Mouse (Mus musculus) adrenal gland, postnatal 25 days (tissue): ENCODE results near the gene Sema3f. TPM values are rescaled to one million over a fixed set of nuclear protein-coding genes. Genes with fewer than 3 reads are reported as not detected.

Experiments used
- DNase-seq: peaks from one replicate; pipeline ENCODE4 v3.0.0; 2021; ENCODE audit warnings: mixed read lengths
- long read RNA-seq: library from polyadenylated mRNA; stranded (forward); transcript quantifications from one replicate; pipeline ENCODE4 v2.0.0, GENCODE M21; 2021
- total RNA-seq: library from RNA; stranded (reverse); gene quantifications from 2 replicates; pipeline ENCODE4 v1.2.3, GENCODE M21; 2021

Sema3f gene
- 23.1 and 23.6 TPM in 2 replicates for total RNA-seq
- long read RNA-seq, partial matches to known transcripts: 4 of 7 reads
- long read RNA-seq, other reads (novel, unspliced or antisense): 3 of 7 reads

DNA sequence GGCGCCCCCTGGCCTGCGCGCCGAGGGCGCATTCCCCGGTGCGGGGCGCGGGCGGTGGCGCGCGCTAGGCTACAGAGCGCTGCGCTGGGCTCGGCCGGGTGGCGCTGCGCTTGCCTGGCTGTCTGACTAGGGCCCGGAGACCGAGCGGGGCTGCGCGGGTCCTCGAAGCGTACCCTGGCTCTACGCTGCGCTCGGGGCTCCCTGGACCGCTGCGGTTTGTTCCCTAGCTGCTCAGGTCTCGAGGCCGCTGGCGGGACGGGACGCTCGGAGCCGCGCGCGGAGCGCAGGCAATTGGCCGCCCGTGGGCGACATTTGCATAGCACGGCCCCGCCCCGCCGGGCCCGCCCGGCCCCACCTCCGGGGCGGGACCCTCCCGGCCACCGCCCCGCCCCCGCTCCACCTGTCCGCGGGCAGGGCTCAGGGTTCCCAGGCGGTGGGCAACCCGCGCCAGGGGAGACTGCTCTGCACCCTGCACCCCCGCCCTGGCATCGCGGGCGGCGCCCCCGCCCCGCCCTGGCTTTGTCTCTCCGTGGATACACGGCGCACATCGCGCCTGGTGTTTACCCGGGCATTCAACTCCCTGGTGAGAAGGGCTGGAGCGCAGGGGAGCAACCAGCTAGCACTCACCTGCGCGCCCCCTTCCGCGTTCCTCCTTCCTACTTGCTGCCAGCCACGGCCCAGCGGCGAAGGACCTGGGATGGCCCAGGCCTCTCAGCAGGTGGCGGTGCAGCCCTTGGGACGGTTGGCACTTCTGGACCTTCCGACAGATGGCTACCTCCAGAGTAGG, at the start of gene Sema3f:
Sema3f (minus strand) TSS at position 779 of the 787 bp plus-strand sequence.
- peak; percentile 86 for DNase-seq

DNA sequence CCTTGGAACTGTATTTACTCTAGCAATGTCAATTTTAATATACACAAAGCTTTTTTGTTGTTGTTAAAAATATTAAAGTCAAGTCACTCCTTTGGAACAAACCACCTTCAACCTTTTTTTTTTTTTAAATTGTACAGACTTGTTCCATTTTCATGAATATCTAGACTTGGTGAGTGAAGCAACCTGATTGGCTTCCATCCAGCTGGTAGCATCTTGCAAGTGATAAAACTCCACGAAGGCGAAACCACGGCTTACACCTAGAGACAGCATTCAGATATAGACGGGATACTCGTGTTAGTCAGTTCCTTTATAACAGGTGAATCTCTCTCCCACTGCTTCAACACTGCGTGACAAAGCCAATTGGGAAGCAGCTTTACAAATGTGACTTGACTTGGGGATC, 49.3 kb upstream of the Sema3f start:
- DNase-seq: no peak

DNA sequence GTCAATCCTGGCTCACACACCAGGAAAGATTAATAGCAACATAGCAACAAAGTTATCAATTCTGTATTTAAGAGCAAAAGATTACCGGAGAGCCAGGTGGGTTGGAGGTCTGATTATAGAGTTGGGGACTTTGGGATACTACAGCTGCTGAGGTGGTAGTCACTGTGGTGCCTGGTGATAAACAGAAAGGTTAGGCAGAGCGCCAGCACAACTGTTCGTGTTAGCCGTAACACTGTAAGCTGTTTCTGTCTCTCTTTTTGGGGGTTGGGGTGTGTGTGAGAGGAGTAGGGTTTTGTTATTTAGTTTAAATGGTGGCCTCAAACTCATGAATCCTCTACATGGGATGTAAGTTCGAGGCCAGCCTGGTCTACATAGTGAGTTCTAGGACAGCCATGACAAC, 40.1 kb upstream of the Sema3f start:
- no peak for DNase-seq

DNA sequence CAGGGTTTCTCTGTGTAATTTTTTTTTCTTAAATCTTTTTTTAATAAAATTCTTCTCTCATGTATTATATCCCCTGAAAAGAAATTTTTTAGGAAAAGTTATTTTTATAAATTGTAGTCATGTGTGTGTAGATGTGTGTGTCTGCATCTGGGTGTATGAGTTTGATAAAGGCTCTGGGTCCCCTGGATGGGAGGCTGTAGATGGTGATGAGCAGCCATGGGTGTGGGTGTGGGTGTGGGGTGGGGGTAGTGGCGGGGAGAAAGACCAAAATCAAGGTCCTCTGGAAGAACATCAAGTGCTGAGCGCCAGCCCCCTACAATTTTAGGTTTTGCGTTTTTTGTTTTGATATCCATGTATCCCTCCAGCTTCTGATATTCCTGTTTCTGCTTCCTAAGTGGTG, 37.8 kb upstream of the Sema3f start:
- no peak for DNase-seq

DNA sequence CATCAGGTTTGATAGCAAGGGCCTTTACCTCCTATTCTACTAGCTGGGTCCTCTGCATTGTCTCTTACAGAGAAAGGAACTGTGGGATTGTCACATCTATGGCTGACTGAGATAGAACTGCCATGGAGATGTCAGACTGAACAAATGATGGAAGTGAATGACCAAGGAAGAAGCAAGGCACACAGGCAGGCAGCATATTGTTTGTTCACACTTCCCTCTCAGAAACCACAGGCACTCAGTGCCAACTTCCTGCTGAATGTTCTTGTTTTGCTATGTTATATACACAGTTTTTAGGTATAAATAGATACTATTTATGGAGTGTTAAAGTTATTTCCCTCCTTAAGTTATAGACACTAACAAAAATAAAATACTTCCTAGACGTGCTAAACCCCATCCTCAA, 37.0 kb upstream of the Sema3f start:
- no peak for DNase-seq

DNA sequence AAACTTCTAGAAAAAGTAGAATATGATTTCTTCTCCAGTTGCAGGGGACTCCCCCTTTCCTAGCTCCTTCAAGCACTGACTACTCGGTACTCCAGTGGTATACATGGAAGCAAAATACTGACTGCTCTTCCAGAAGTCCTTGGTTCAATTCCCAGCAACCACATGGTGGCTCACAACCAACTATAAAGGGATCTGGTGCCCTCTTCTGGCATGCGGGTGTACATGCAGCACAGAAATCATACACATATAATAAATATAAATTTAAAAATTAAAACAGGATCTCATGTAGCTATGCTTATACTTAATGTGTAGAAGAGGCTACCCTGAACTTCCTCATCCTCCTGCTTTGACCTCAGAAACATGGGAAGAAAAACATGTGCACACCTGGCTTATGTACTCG, 36.4 kb upstream of the Sema3f start:
- no peak for DNase-seq

DNA sequence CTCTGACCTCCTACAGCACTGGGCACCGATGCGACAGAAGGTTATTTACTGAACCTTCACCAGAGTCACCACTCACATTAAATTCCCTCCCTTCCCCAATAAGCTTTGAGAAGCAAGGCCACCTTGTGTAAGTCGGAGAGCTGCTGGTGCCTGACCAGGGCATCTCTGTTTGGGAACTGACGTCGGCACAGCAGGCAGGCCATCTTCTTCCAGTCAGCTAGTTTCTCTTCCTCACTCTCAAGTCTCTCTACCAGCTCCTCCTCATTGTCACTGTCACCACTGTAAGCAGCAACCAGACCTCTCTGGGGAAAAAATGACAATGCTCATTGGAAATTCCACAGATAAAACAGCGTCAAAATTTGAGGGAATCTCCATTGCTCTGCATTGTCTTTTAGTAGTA, 33.8 kb upstream of the Sema3f start:
- no peak for DNase-seq

DNA sequence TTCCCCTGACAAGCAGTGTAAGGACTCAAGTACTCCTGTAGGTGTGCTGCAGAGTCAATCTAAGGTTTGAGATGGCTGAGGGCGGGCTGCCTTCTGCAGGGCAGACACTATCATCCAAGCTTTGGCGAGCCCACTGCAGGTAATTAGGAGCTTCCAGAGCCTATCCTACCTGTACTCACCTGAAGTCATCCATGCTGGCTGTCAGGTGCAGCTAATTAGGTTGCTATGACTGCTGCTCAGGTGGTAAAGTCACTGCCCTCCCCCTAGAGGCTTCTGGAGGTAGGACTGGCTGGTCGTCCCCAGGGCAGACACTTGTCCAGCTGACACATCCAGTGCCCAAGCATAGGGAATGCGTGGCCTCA, 28.5 kb upstream of the Sema3f start:
- DNase-seq: peak; percentile 22

DNA sequence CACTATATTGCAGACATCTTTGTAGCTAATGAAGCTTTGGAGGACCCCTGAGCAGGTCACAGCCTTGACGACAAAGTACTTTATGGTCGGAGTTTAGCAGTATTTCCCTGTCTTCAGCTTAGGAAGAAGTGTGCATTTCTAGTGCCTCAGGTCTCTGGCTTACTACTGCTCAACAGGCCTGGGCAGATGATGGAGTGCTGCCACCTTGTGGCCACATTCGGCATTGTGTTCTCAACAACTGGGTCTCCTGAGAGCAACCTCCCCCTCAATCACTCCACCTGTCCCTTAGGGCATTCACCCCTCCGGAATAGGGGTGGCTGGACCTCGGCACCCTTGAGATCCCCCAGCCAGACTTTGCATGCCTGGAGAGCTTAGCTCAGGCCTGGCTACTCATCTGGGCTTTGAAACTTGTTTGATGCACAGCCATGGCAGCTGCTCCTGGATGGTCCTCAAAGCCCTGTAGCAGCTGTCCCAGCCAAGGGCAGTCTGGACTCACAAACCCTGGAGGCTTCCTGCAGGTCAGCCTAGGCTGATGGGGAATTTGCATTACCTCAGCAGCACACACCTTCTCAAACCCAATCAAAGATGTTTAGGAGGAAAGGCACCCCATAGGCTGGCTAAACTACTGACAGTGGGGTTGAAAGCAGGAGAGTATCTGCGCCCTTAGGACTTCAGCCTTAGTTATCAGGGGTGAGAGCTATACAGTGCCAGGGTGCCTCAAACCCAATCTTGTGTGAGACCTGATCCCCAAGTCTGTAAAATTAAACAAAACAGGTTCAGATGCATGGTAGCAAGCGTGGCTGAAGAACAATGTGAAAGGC, 28.0 kb upstream of the Sema3f start:
- DNase-seq: peak; percentile 87

DNA sequence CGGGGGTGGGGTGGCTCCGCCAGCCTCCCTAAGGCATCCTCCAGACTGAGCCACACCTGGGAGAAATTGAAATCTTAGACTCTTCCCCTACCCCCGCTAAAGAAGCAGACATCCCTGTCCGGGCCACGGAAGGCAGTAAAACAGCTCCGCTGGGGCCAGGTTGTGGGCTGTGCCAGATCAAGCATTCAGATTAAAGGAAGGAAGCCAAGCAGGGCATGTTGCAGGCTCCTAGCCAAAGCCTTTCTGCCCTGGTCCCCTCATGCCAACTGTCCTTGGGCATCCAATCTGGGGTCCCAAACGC, 25.9 kb upstream of the Sema3f start:
- DNase-seq: no peak

DNA sequence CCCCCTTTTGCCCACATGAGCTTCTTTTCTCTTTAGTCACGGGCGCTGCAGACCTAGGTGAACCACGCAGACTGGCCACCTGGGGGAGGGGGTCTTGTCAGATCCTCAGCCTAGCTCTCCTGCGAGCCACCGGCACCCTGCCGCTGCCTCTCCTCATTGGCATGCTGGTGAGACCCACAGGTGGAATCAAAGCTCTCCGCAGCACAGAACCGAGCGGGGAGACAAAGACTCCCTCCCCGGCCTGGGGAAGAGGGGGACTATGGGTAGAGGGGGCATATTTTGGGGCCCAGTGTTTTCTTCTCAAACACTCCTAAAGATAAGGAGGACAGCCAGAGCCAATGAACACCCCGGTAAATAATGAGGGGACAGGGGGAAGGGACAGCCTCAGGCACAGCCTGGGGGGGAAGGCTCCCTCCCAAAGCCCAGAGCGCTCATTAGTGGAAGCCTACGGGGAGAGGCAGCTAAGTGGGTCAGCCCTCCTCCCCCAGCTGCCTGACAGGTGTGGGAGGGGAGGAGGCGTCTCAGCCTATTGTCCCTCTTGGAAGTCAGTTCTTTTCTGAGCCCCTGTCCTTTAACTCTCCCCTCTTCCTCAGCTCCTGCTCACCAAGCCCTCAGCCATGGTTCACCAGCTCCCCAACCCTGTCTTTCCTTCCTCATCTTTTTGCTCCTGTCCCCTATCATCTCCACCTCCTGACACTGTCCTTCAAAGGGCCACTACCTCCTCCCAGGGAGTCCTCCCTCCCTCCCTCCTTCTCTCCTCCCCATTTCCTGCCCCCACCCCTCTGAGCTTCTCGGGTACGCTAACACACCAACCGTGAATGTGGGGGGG, 25.3 kb upstream of the Sema3f start:
- DNase-seq: no peak

DNA sequence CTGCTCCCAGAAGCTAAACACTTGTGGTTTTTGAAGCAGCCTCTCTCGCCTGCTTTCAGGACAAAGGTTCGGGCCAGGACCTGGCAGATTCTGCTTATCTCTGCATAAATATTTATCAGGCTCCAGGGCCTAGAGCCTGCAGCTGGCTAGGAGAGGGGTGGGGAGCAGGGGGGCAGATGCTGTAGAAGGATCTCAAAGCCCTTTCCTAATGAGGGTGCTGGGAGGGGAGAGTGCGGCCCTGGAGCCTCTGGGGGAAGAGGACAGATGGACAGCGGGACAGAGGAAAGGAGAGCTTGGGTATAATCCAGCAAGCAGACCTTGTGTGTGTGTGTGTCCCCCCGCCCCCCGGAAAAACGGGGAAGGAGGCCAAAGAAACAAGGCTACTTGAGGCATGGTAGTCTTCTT, 24.3 kb upstream of the Sema3f start:
- no peak for DNase-seq

DNA sequence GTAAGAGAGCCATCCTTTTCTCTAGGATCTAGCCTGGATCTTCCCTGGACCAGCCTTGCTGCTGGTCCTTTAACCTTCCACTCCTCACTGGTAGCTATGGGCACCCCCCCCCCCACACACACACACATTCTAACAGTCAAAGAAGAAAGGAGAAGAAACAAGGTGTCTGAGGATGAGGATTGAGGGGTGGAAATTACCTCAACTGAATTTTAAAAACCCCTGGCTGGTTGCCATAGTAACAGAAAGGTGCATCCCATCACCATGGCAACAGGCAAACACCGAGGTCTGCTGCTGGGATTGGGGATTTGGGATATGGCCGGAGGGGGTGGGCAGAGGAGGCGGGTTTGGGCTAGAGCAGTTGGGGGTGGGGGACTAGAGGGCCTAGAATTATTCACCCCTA, 19.4 kb upstream of the Sema3f start:
- DNase-seq: no peak

DNA sequence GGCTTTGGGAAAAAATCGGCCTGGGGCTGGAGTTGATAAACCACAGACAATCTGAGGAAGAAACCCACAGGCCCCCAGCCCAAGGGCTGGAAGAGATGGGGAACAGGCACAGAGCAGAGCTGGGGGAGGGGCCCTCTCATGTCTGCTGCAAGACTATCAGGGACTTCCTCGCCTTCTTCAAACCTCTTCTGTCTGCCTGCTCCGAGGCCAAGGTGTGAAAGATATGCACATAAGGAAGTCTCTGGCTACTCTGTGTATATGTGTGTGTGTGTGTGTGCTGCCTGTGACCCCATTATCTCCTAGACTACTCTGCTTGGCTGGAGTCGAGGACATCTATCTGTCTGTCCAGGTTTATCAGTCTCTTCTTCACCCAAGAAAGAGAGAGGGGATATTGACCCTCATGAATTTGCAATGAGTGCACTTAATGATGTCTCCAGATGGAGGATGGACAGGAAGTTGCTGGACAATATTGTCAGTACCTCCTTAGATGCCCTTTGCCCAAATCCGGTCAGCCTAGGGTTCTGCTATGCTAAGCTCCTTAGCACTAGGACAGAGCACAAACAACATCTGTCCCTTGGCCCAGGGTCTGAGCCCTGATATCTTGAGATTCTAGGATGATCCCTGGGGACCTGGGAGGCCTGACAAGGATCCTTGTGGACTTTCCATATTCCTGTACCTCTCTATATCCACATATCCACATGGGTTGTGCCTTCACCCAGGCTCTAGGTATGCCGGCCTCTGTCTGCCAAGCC, 18.8 kb upstream of the Sema3f start:
- DNase-seq: no peak

DNA sequence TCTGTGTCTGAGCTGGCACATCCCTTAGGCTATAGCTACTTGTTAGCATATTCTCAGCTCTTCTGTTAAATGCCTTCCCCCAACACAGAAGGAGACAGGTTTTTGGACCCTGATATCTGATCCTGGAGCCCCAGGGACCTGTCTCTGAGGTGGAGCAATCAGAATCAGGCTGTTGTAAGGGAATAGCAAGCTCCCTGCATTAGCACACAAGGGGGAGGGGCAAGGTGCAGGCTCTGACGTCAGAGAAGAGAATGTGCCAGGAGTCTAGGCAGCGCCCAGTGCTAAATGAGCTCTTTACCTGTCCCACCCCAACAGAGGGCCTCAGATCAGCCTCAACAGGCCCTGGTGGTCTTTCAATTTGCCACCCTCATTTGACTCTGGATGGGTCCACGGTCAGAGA, 16.8 kb upstream of the Sema3f start:
- DNase-seq: no peak

DNA sequence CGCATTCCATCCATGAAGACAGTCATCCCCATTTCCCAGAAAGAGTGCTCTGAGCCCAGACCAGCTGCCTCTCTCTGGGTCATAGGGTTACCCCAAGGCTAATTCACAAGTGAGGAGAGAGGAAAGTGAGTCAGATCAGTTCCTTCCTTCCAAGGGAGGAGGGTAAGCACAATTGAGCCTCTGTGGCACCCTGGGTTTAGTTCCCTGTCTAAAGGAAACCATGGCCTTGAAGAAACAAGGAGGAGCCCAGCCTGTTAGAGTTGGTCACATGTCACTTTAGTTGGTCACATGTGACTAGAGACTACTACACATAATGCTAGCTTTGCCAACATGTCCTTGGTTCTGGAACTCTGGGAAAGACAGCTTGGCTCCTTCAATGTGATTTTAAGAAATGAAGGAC, 14.5 kb upstream of the Sema3f start:
- DNase-seq: no peak

DNA sequence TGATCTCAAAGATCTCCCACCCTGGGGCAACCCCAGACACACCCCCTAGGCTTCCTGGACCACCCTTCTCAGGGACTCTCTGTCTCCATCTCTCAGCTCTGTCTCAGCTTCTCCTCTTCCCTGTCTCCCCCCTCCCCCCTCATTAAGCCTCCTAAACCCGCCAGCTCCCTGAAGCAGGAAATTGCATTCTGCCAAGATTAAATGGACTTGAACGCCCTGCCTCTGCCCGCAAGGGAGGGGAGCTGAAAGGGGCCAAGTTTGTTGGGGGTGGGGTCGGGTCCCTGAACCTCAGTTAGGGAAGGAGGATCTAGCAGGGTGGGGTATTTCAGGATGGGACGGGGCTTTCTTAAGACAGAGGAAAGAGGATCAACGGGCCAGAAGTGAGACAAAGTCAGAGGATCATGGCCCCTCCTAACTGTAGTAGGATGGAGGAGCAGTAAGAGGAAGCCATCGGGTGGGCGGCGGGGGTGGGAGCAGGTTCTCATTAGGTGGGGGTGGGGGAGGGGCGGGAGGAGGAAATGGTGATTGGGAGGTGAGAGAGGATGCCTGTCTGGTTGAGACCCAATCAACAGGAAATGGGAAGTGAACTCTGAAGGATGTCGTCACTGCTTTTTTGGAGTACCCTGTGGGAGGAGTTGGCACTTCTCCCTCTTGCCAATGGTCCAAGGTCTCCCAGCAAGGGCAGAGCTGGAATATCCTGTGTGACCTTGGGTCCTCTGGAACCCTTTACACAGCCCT, 13.7 kb upstream of the Sema3f start:
- peak; percentile 59 for DNase-seq

DNA sequence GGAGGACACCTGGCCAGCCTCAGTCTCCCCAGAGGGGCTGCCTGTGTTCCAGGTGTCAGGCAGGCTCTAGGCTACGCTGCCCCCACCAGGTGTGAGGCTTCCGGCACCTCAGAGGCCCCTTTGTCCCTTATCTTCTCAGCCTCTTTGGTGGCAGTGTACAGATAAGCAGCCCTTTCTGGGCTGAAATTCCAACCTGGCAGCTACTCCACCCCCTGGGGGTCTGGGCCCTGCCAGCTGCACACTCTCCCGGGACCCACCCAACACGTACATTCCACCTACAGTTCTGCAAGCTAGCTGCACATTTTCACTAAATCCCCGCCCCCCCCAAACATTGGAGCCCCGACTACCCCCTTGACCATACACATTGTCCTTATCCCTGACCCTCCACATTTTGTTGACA, 13.0 kb upstream of the Sema3f start:
- no peak for DNase-seq

DNA sequence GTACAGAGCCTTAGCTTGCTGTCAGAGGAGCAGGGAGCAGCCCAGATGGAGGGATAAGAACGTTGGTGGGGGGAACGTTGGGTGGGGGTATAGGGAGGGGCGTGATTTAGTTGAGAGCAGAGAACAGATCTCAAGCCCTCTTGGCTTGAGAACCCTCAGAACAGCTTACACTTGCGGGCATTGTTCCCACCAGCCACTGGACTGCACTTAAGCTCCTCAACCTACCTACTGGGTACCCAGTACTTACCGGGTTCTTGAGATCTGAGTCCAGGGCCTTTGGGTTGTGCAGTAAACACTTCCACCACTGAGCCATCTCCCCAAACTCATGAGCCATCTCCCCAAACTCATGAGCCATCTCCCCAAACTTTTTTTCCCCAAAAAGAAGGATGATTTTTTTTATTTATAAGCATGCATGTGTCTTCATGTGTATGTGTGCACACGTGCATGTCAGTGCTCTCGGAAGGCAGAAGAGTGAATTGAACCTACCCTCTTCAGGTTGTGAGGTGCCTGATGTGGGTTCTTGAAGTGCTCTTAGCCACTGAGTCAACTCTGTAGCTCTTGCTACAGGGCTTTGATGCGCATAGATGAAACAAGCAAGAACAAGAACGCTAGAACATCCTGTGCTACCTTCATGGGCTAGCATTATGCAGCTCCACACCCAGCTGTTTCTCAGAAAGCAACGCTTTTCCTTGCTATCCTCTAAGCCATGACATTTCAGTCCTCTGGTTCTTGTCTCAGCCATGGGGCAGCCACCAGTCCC, 8.7 kb upstream of the Sema3f start:
- no peak for DNase-seq

DNA sequence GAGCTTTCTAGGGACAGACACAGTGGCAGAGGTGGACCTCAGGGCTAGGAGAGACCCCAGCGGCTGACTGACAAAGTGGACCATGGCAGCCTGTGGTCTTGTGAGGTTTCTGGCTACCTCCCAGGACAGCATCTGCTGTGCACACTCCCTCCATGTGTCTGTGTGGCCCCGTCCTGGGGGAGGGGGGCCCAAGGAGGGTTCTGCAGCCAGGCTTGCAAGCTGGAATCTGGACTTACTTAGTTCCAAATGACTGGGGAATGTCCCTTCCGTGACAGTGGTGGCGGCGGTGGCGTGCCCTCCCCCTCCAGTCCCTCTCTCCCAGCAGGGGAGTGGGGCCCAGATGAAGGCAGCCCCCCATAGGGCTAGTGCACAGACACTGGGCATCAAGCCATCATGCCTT, 6.7 kb upstream of the Sema3f start:
- no peak for DNase-seq

DNA sequence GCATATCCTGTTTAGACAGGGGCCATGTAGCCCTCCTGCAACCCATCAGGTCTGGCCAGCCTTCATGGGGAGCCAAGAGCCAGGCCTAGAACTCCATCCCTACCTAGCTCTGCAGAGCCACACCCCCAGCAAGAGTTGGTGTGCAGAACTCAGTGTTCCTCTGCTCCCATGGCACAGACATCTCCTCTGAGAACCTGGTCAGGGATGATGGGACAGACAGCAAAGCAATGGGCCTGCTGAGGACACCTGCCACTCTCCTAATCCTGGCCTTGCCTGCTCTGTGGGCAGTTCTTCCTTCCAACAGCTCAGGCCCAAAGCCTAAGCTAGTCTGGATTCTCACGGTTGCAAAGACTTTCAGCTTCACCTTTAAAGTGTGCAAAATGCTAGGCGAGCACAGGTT, 5.4 kb upstream of the Sema3f start:
- no peak for DNase-seq
